ENCODE assay signal across 11 mouse cellular contexts in the genomic region with DNA sequence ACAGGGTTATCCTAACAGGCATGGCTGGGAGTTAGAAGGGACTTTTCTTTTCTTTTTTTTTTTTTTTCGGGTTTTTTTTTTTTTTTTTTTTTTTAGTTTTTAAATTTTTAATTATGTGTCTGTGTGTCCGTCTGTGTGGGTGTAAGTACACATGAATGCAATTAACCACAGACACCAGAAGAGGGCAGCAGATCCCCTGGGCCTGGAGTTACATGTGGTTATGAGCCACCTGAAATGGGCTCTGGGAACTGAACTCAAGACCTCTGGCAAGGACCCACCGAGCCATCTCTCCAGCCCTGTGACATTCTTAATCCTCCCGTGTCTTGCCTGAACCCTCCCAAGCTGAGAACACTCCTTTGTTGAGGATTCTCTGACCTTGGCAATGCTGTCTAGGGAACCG.
DNase-seq lines count a peak whose midpoint lies in the region; TF ChIP-seq lines count a peak whose summit lies in the region.
"Had no signal": no experiment of that assay in that cellular context is flagged by ENCODE, and none has a peak within 500 bp of the region (broad histone marks: within the 10 kb centered on the region; RNA-seq: fewer than 3 reads in every experiment).

No protein-coding gene starts in this region.

- H3K4me1 ChIP-seq in kidney, adult 2 months (ENCODE audit: control insufficient read depth, insufficient read depth, low read length): no peaks in the 10 kb centered on the region
- peaks cover 81% of the 10 kb centered on the region for H3K4me1 ChIP-seq in limb, embryonic 10.5 days

- H3K9me3 ChIP-seq in limb, embryonic 10.5 days (replicated peaks): no peaks in the 10 kb centered on the region
- H3K9me3 ChIP-seq: neural tube, embryonic 13.5 days had no signal

- no peaks in the 10 kb centered on the region for H3K36me3 ChIP-seq in kidney, adult 2 months (ENCODE audit: control insufficient read depth, insufficient read depth, low read length)
- no peaks in the 10 kb centered on the region for H3K36me3 ChIP-seq in limb, embryonic 10.5 days
- H3K36me3 ChIP-seq: neural tube, embryonic 13.5 days had no signal

- 0 out of 2 replicates have a peak, but pooled peaks have one; percentile 26 for TF ChIP-seq CTCF in kidney, adult 2 months (conservative IDR thresholded peaks at IDR 0.05; ENCODE audit: insufficient read depth, insufficient read length, low read depth, low read length)

- H3K27me3 ChIP-seq in kidney, adult 2 months (replicated peaks; ENCODE audit: control insufficient read depth, insufficient read depth, low read length): no peaks in the 10 kb centered on the region
- no peaks in the 10 kb centered on the region for H3K27me3 ChIP-seq in limb, embryonic 10.5 days (ENCODE audit: low read depth, poor library complexity, severe bottlenecking)

- TF ChIP-seq POLR2A in kidney, adult 2 months (IDR thresholded peaks at IDR 0.05; ENCODE audit: low read depth, low read length): no peak

- DNase-seq in kidney, adult 2 months: no peak
- DNase-seq in kidney, postnatal 10 days: no peak
- DNase-seq in B cell, adult 2 months: peak; percentile 23 to 29
- DNase-seq in ZHBTc4 (ENCODE audit: low read depth, low spot score): peak; percentile 64
- no peak for DNase-seq in limb, embryonic 10.5 days (ENCODE audit: low spot score)
- DNase-seq in thymus, postnatal 4 days: no peak
- DNase-seq in layer of hippocampus, adult 9-11 months: no peak
- DNase-seq in adrenal gland, postnatal 14 days: no peak
- DNase-seq: adrenal gland, postnatal 36 days; cerebellum, postnatal 10 days had no signal

- 89% methylated on average over 5 of the region's 5 CpGs for WGBS in kidney, adult 2 months
- WGBS in limb, embryonic 10.5 days: 80% methylated on average over 5 of the region's 5 CpGs

- H3K4me3 ChIP-seq in kidney, adult 2 months (ENCODE audit: insufficient read depth, low read depth, low read length): no peak overlapping the region
- no peak overlapping the region for H3K4me3 ChIP-seq in limb, embryonic 10.5 days
- H3K4me3 ChIP-seq: neural tube, embryonic 13.5 days had no signal

- no peak overlapping the region for H3K27ac ChIP-seq in kidney, adult 2 months (ENCODE audit: insufficient read depth, low read depth, low read length)
- peak overlapping the region; percentile 74 for H3K27ac ChIP-seq in limb, embryonic 10.5 days
- H3K27ac ChIP-seq: neural tube, embryonic 13.5 days had no signal

Comparison
In these comparisons a context has a peak if more than half of its experiments do, and no peak if none do; other contexts are left out.
1. DNase-seq: peak in B cell, adult 2 months (2 of 2) and ZHBTc4 (single experiment); none in kidney, adult 2 months (single experiment), kidney, postnatal 10 days (single experiment), limb, embryonic 10.5 days (single experiment), thymus, postnatal 4 days (single experiment), layer of hippocampus, adult 9-11 months (single experiment) and adrenal gland, postnatal 14 days (single experiment).